Mouse (Mus musculus) cerebellum, postnatal 36 days (tissue): Measurements from ENCODE around the gene Prrc2c.
"Not testable (repeated sequence)": the region's sequence is repeated elsewhere in the genome, so short reads cannot be mapped to it uniquely, and the experiment has no call there.

Experiments used
- DNase-seq, 2 experiments: peaks; one replicate each; pipeline ENCODE4 v3.0.0; 2021 to 2022; ENCODE audit warnings: mixed read lengths in 2 of 2

The Prrc2c gene

GRCm38 (mm10) chr1:162740401-162740835, at the start of gene Prrc2c:
Gene Prrc2c, minus strand, starts transcription at chr1:162740556.
- peak; percentile 100 for DNase-seq

GRCm38 (mm10) chr1:162785222-162785621, 44.9 kb upstream of the Prrc2c start:
- DNase-seq = no peak

GRCm38 (mm10) chr1:162783669-162784248, 43.4 kb upstream of the Prrc2c start:
- DNase-seq = no peak

GRCm38 (mm10) chr1:162781035-162781434, 40.7 kb upstream of the Prrc2c start:
- DNase-seq = not testable (repeated sequence)

- no peak for DNase-seq
These were observed 37.7 kb upstream of the Prrc2c start for GRCm38 (mm10) chr1:162777943-162778538.

- no peak for DNase-seq
These were observed 33.3 kb upstream of the Prrc2c start for GRCm38 (mm10) chr1:162773661-162774060.

GRCm38 (mm10) chr1:162771617-162772360, 31.4 kb upstream of the Prrc2c start:
- DNase-seq = no peak

- no peak for DNase-seq
These were observed 11.7 kb upstream of the Prrc2c start for GRCm38 (mm10) chr1:162752009-162752408.

- DNase-seq = no peak
These were observed 9.3 kb upstream of the Prrc2c start for GRCm38 (mm10) chr1:162749607-162750006.

- DNase-seq = no peak
These were observed 8.4 kb upstream of the Prrc2c start for GRCm38 (mm10) chr1:162748761-162749160.

GRCm38 (mm10) chr1:162739831-162740394, 443 bp downstream of the Prrc2c start:
- no peak for DNase-seq

- DNase-seq = peak; percentile 3 to 20
These were observed 950 bp downstream of the Prrc2c start for GRCm38 (mm10) chr1:162739406-162739805.

GRCm38 (mm10) chr1:162738472-162738871, 1.9 kb downstream of the Prrc2c start:
- DNase-seq = no peak

GRCm38 (mm10) chr1:162735084-162735483, 5.3 kb downstream of the Prrc2c start:
- no peak for DNase-seq

GRCm38 (mm10) chr1:162734283-162734682, 6.1 kb downstream of the Prrc2c start:
- no peak for DNase-seq

GRCm38 (mm10) chr1:162732041-162732440, 8.3 kb downstream of the Prrc2c start:
- no peak for DNase-seq

GRCm38 (mm10) chr1:162729436-162729835, 10.9 kb downstream of the Prrc2c start:
- DNase-seq = no peak

GRCm38 (mm10) chr1:162727981-162728380, 12.4 kb downstream of the Prrc2c start:
- no peak for DNase-seq

GRCm38 (mm10) chr1:162723610-162724009, 16.7 kb downstream of the Prrc2c start:
- no peak for DNase-seq

- no peak for DNase-seq
These were observed 19.7 kb downstream of the Prrc2c start for GRCm38 (mm10) chr1:162720645-162721044.

GRCm38 (mm10) chr1:162700389-162701066, 39.8 kb downstream of the Prrc2c start:
- DNase-seq = no peak

GRCm38 (mm10) chr1:162697866-162698265, 42.5 kb downstream of the Prrc2c start:
- DNase-seq = no peak

- DNase-seq = no peak
These were observed 46.6 kb downstream of the Prrc2c start for GRCm38 (mm10) chr1:162693721-162694120.
